Mouse (Mus musculus) MEL (cell line): ENCODE results near the gene Nnmt. TPM values are rescaled to one million over a fixed set of nuclear protein-coding genes. Genes with fewer than 3 reads are reported as not detected.

Experiments
- DNase-seq: peaks from one replicate; pipeline ENCODE4 v3.0.0; 2011; ENCODE audit warnings: low read depth, low spot score
- H3K27ac ChIP-seq: 2 replicates; pipeline ENCODE4 v1.5.1; 2012; ENCODE audit warnings: low read depth, mild to moderate bottlenecking, control low read depth, low read length, moderate library complexity; ENCODE audit not compliant: control insufficient read depth
- H3K27me3 ChIP-seq, 2 experiments: fragments of 150-350 bp in 1 of 2; sonication (generic) in 1 of 2; 2 replicates each; pipeline ENCODE4 v1.6.1; 2012; ENCODE audit warnings: low read length in 2 of 2, mild to moderate bottlenecking in 2 of 2, improper control_type of control experiment in 1 of 2, moderate library complexity in 1 of 2; ENCODE audit not compliant: insufficient read depth in 2 of 2, control insufficient read depth in 1 of 2
- H3K36me3 ChIP-seq, 2 experiments: 2 replicates each; pipeline ENCODE4 v1.6.1; 2012 to 2014; ENCODE audit warnings: low read length in 2 of 2, improper control_type of control experiment in 1 of 2, inconsistent platforms in 1 of 2, mild to moderate bottlenecking in 1 of 2; ENCODE audit not compliant: insufficient read depth in 2 of 2, control insufficient read depth in 1 of 2
- H3K4me1 ChIP-seq, 2 experiments: fragments of 150-350 bp in 1 of 2; sonication (generic) in 1 of 2; 2 replicates each; pipeline ENCODE4 v1.6.1; 2012; ENCODE audit warnings: low read length in 2 of 2, improper control_type of control experiment in 1 of 2, mild to moderate bottlenecking in 1 of 2; ENCODE audit not compliant: insufficient read depth in 2 of 2, control insufficient read depth in 1 of 2
- H3K4me3 ChIP-seq, 2 experiments: fragments of 150-350 bp in 1 of 2; sonication (generic) in 1 of 2; 2 replicates each; pipeline ENCODE4 v1.5.1; 2012; ENCODE audit warnings: low read depth in 2 of 2, low read length in 2 of 2, mild to moderate bottlenecking in 2 of 2, moderate library complexity in 2 of 2, control low read depth in 1 of 2, improper control_type of control experiment in 1 of 2; ENCODE audit not compliant: control insufficient read depth in 1 of 2, insufficient read depth in 1 of 2
- H3K79me2 ChIP-seq: 2 replicates; pipeline ENCODE4 v1.6.1; 2012; ENCODE audit warnings: mild to moderate bottlenecking, low read length, moderate library complexity; ENCODE audit not compliant: control insufficient read depth, poor library complexity, insufficient read depth
- H3K9ac ChIP-seq: 2 replicates; pipeline ENCODE4 v1.6.1; 2012; ENCODE audit warnings: low read depth, mild to moderate bottlenecking, control low read depth, low read length, moderate library complexity; ENCODE audit not compliant: control insufficient read depth, poor library complexity, severe bottlenecking
- H3K9me3 ChIP-seq: fragments of 150-350 bp; sonication (generic); replicated peaks from 2 replicates; pipeline ENCODE4 v1.6.1; 2012; ENCODE audit warnings: mild to moderate bottlenecking, low read length, improper control_type of control experiment, moderate library complexity; ENCODE audit not compliant: insufficient read depth
- BHLHE40 ChIP-seq: IDR thresholded peaks from 2 replicates; pipeline ENCODE4 v1.6.1; 2012; ENCODE audit warnings: low read depth, mild to moderate bottlenecking, inconsistent platforms, low read length, improper control_type of control experiment, borderline replicate concordance
- CHD1 ChIP-seq: IDR thresholded peaks from 2 replicates; pipeline ENCODE4 v1.6.1; 2012; ENCODE audit warnings: low read depth, mild to moderate bottlenecking, inconsistent platforms, low read length, improper control_type of control experiment
- CTCF ChIP-seq, 3 experiments: IDR thresholded peaks in 2 of 3; conservative IDR thresholded peaks in 1 of 3; 2 replicates each; pipeline ENCODE4 v1.5.1; 2011 to 2012; ENCODE audit warnings: low read length in 3 of 3, low read depth in 2 of 3, mild to moderate bottlenecking in 2 of 3, improper control_type of control experiment in 1 of 3, inconsistent platforms in 1 of 3, mixed read lengths in 1 of 3, moderate library complexity in 1 of 3; ENCODE audit not compliant: control insufficient read depth in 1 of 3, insufficient read depth in 1 of 3, poor library complexity in 1 of 3, severe bottlenecking in 1 of 3
- ELF1 ChIP-seq: IDR thresholded peaks from 2 replicates; pipeline ENCODE4 v1.6.1; 2014; ENCODE audit warnings: low read depth, mild to moderate bottlenecking, inconsistent platforms, low read length, improper control_type of control experiment, moderate library complexity
- EP300 ChIP-seq, 2 experiments: IDR thresholded peaks; 2 replicates each; pipeline ENCODE4 v1.6.1; 2011; ENCODE audit warnings: improper control_type of control experiment in 2 of 2, low read length in 2 of 2, low read depth in 1 of 2, mild to moderate bottlenecking in 1 of 2
- ETS1 ChIP-seq: IDR thresholded peaks from 2 replicates; pipeline ENCODE4 v1.6.1; 2012; ENCODE audit warnings: low read depth, mild to moderate bottlenecking, inconsistent platforms, low read length, improper control_type of control experiment, moderate library complexity
- HCFC1 ChIP-seq: IDR thresholded peaks from 2 replicates; pipeline ENCODE4 v1.6.1; 2012; ENCODE audit warnings: low read depth, mild to moderate bottlenecking, inconsistent platforms, low read length, improper control_type of control experiment, moderate library complexity
- JUND ChIP-seq: IDR thresholded peaks from 2 replicates; pipeline ENCODE4 v1.6.1; 2011; ENCODE audit warnings: low read depth, mild to moderate bottlenecking, improper control_type of control experiment, low read length
- KAT2A ChIP-seq: conservative IDR thresholded peaks from 2 replicates; pipeline ENCODE4 v1.6.1; 2012; ENCODE audit warnings: low read depth, low read length, improper control_type of control experiment, inconsistent platforms
- MAFK ChIP-seq: IDR thresholded peaks from 2 replicates; pipeline ENCODE4 v1.6.1; 2011; ENCODE audit warnings: low read depth, mild to moderate bottlenecking, low read length, improper control_type of control experiment, borderline replicate concordance
- MAX ChIP-seq: IDR thresholded peaks from 2 replicates; pipeline ENCODE4 v1.6.1; 2011; ENCODE audit warnings: low read length, improper control_type of control experiment
- MAZ ChIP-seq: IDR thresholded peaks from 2 replicates; pipeline ENCODE4 v1.6.1; 2012; ENCODE audit warnings: low read depth, mild to moderate bottlenecking, inconsistent platforms, low read length, improper control_type of control experiment
- MYC ChIP-seq: IDR thresholded peaks from 2 replicates; pipeline ENCODE4 v1.6.1; 2011; ENCODE audit warnings: low read depth, mild to moderate bottlenecking, low read length, improper control_type of control experiment, moderate library complexity
- NRF1 ChIP-seq: IDR thresholded peaks from 2 replicates; pipeline ENCODE4 v1.6.1; 2014; ENCODE audit warnings: low read depth, mild to moderate bottlenecking, inconsistent platforms, low read length, improper control_type of control experiment, moderate library complexity; ENCODE audit not compliant: poor library complexity, insufficient read depth, severe bottlenecking
- POLR2A ChIP-seq, 2 experiments: IDR thresholded peaks; 2 replicates each; pipeline ENCODE4 v1.6.1; 2011 to 2012; ENCODE audit warnings: low read length in 2 of 2, mild to moderate bottlenecking in 2 of 2, control low read depth in 1 of 2, improper control_type of control experiment in 1 of 2, low read depth in 1 of 2, moderate library complexity in 1 of 2; ENCODE audit not compliant: control insufficient read depth in 1 of 2, insufficient read depth in 1 of 2, poor library complexity in 1 of 2
- POLR2AphosphoS2 ChIP-seq: IDR thresholded peaks from 2 replicates; pipeline ENCODE4 v1.6.1; 2011; ENCODE audit warnings: low read length, improper control_type of control experiment
- POLR2AphosphoS5 ChIP-seq: IDR thresholded peaks from 2 replicates; pipeline ENCODE4 v1.6.1; 2012; ENCODE audit warnings: low read depth, borderline replicate concordance, mild to moderate bottlenecking, inconsistent platforms, low read length, moderate library complexity, mixed read lengths
- SIN3A ChIP-seq: IDR thresholded peaks from 2 replicates; pipeline ENCODE4 v1.6.1; 2012; ENCODE audit warnings: low read length, improper control_type of control experiment, inconsistent platforms
- TAL1 ChIP-seq: IDR thresholded peaks from 2 replicates; pipeline ENCODE4 v1.6.1; 2012; ENCODE audit warnings: mild to moderate bottlenecking, inconsistent platforms, low read length, moderate library complexity, mixed read lengths
- TBP ChIP-seq: IDR thresholded peaks from 2 replicates; pipeline ENCODE4 v1.8.0; 2011; ENCODE audit warnings: low read depth, low read length, improper control_type of control experiment
- TCF12 ChIP-seq: IDR thresholded peaks from 2 replicates; pipeline ENCODE4 v1.6.1; 2014; ENCODE audit warnings: low read depth, mild to moderate bottlenecking, inconsistent platforms, low read length, improper control_type of control experiment, moderate library complexity
- USF1 ChIP-seq: IDR thresholded peaks from 2 replicates; pipeline ENCODE4 v1.6.1; 2014; ENCODE audit warnings: low read depth, mild to moderate bottlenecking, inconsistent platforms, low read length, improper control_type of control experiment, moderate library complexity
- ZC3H11A ChIP-seq: IDR thresholded peaks from 2 replicates; pipeline ENCODE4 v1.6.1; 2012; ENCODE audit warnings: low read depth, mild to moderate bottlenecking, inconsistent platforms, low read length, improper control_type of control experiment
- ZMIZ1 ChIP-seq: IDR thresholded peaks from 2 replicates; pipeline ENCODE4 v1.6.1; 2012; ENCODE audit warnings: low read depth, mild to moderate bottlenecking, inconsistent platforms, low read length, improper control_type of control experiment, moderate library complexity
- polyA plus RNA-seq, 2 experiments: library from polyadenylated mRNA; stranded (reverse) in 1 of 2; unstranded in 1 of 2; fragments of >175 nt in 1 of 2; fragments of >200 nt in 1 of 2; gene quantifications; 2 replicates each; pipeline versions ENCODE4 v1.2.1 to v1.2.4; 2012; ENCODE audit warnings: low replicate concordance in 2 of 2, low read depth in 1 of 2; ENCODE audit not compliant: insufficient read length in 2 of 2, insufficient read depth in 1 of 2, missing spikeins in 1 of 2
- total RNA-seq: library from RNA; depleted of rRNA; stranded (reverse); fragments of 300-350 nt; gene quantifications from 2 replicates; pipeline ENCODE4 v1.2.3, GENCODE M21; 2012

Nnmt gene
- total and polyA plus RNA-seq, 3 experiments, result not detected

- Histone ChIP-seq H3K9ac (no peak overlapping the region), H3K4me1 (peaks cover 2 to 10% of the 10 kb centered on the region in 2 experiments; a peak in 3 of 4 replicates), H3K27ac (no peak overlapping the region), H3K36me3 (0 out of 4 replicates have a peak, but pooled peaks cover 0 to 2% of the 10 kb centered on the region in 2 experiments), H3K27me3 (no peaks in the 10 kb centered on the region), H3K9me3 (no peaks in the 10 kb centered on the region), H3K79me2 (no peaks in the 10 kb centered on the region), H3K4me3 (no peak overlapping the region)
- no peak for DNase-seq
- TF ChIP-seq SIN3A (no peak), JUND (no peak), ZMIZ1 (no peak), POLR2A (IDR thresholded peaks at IDR 0.05; ENCODE audit: control insufficient read depth in 1 of 2, insufficient read depth in 1 of 2, low read depth in 1 of 2, low read length in 2 of 2, poor library complexity in 1 of 2) (no peak)
Observed at GRCm38 (mm10) chr9:48653399-48654070, 48.6 kb upstream of the Nnmt start.

- Histone ChIP-seq H3K9me3 (no peaks in the 10 kb centered on the region), H3K4me3 (no peak overlapping the region), H3K36me3 (0 out of 4 replicates have a peak, but pooled peaks cover 0 to 2% of the 10 kb centered on the region in 2 experiments), H3K9ac (no peak overlapping the region), H3K79me2 (no peaks in the 10 kb centered on the region), H3K27ac (no peak overlapping the region), H3K27me3 (no peaks in the 10 kb centered on the region), H3K4me1 (peaks cover 2 to 10% of the 10 kb centered on the region in 2 experiments; a peak in 3 of 4 replicates)
- TF ChIP-seq USF1, result no peak
- no peak for TF ChIP-seq MAZ
- no peak for TF ChIP-seq ETS1
- TF ChIP-seq KAT2A, result no peak
- TF ChIP-seq NRF1, result no peak
- TF ChIP-seq CHD1, result no peak
- no peak for TF ChIP-seq POLR2AphosphoS5
- no peak for TF ChIP-seq TBP
- no peak for DNase-seq
Observed at GRCm38 (mm10) chr9:48652026-48652425, 47.1 kb upstream of the Nnmt start.

GRCm38 (mm10) chr9:48650846-48651245 is 45.9 kb upstream of the Nnmt start:
- Histone ChIP-seq H3K9ac (no peak overlapping the region), H3K4me1 (peaks cover 0 to 10% of the 10 kb centered on the region in 2 experiments; a peak in 3 of 4 replicates)

More at GRCm38 (mm10) chr9:48650846-48651245, 45.9 kb upstream of the Nnmt start:
- Histone ChIP-seq H3K27me3 (no peaks in the 10 kb centered on the region), H3K36me3 (0 out of 4 replicates have a peak, but pooled peaks cover 0 to 2% of the 10 kb centered on the region in 2 experiments), H3K79me2 (no peaks in the 10 kb centered on the region), H3K9me3 (no peaks in the 10 kb centered on the region), H3K4me3 (no peak overlapping the region), H3K27ac (no peak overlapping the region)
- DNase-seq, result no peak
- TF ChIP-seq CTCF (IDR thresholded peaks at IDR 0.05 in 2 of 3, conservative IDR thresholded peaks at IDR 0.05 in 1 of 3; ENCODE audit: control insufficient read depth in 1 of 3, insufficient read depth in 1 of 3, low read depth in 2 of 3, low read length in 3 of 3, poor library complexity in 1 of 3, severe bottlenecking in 1 of 3) (no peak), MAFK (no peak), POLR2AphosphoS2 (no peak), EP300 (IDR thresholded peaks at IDR 0.05; ENCODE audit: low read depth in 1 of 2, low read length in 2 of 2) (no peak), MYC (no peak), ELF1 (no peak), BHLHE40 (no peak), HCFC1 (no peak), MAX (no peak), POLR2A (IDR thresholded peaks at IDR 0.05; ENCODE audit: control insufficient read depth in 1 of 2, insufficient read depth in 1 of 2, low read depth in 1 of 2, low read length in 2 of 2, poor library complexity in 1 of 2) (no peak), ZC3H11A (no peak), KAT2A (no peak), TCF12 (no peak), ETS1 (no peak), ZMIZ1 (no peak), TAL1 (no peak)
